Mouse (Mus musculus): ENCODE data around the gene Tmem164. TPM values are rescaled to one million over a fixed set of nuclear protein-coding genes. Genes with fewer than 3 reads are reported as not detected.
"Not testable (repeated sequence)": the region's sequence is repeated elsewhere in the genome, so short reads cannot be mapped to it uniquely, and the experiment has no call there.

Gene Tmem164
- 10 to 100 TPM; 30.1 to 30.4 TPM for total RNA-seq (2021)

DNA sequence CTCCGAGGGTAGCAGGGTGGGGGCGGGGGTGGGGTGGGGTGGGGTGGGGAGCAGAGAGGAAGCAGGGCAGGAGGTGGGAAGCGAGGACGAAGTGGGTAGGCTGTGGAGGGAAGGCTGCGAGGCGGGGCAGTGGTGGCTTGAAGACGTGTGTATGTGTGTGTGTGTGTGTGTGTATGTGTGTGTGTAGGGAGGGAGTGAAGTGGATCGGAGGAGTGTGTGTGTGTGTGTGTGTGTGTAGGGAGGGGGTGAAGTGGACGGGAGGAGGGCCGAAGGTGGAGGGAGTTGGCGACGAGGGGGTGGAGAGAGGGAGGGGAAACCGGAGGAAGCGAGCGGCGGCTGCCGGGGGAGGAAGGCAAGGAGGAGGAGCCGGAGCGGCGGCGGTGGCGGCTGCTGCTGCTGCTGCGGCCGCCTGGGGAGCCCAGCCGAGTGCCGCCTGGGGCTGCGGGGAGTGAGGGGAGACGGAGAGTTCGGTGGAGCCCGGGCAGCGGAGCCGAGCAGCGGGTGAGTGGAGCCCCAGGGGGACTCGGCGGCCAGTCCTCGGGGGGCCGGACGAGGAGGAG is at the start of gene Tmem164:
Tmem164 (plus strand) TSS at position 351 of the 560 bp plus-strand sequence.
- DNase-seq (ENCODE audit: low spot score in 2 of 2): peak; percentile 45 to 49
- intact Hi-C loops (cut with DNase I): loop anchor here (2.0 to 5.0 kb wide), 4 partner anchors 46 to 289 kb away; partner anchors contain the start of gene Acsl4

DNA sequence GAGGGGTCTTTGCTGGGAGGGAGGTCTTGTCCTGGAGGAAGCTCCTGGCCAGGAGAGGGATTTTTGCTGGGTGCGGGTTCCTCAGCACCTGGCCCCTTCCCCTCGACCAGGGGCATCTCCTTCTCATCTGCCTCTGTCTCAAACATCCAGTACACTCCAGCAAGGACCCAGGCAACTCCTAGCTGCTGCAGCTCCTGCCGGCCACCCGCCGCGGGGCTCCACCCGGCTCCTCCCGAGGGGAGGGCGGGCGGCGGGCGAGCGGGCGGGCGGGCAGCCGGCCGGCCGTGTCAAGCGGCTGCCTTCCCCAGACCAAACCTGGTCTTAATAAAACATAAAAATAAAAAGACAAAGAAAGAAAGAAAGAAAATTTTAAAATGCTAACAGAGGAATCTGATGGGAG is 48.2 kb upstream of the Tmem164 start:
- DNase-seq (ENCODE audit: low spot score in 2 of 2); intact Hi-C loops (cut with DNase I): not testable (repeated sequence)

DNA sequence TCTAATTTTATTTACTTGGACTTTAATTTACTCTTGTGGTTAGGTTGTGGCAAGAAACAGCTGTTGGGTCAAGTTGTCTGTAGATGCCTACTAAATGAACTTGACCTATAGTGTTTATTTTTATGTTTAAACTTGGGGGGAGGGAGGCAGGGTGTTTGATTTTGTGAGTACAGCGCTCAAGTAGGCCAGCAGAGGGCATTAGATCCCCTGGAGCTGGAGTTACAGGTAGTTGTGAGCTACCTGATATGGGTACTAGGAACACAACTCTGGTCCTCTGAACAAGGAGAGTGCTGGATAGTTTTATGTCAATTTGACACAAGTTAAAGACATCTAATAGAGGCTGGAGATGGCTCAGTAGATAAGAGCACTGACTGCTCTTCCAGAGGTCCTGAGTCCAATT is 34.0 kb upstream of the Tmem164 start:
- intact Hi-C loops (cut with DNase I): no loop called here
- DNase-seq (ENCODE audit: low spot score in 2 of 2): no peak

GRCm38 (mm10) chrX:142650117-142650764 is 31.0 kb upstream of the Tmem164 start:
- intact Hi-C loops (cut with DNase I): no loop called here
- peak in 1 of 2 experiments; percentile 20 for DNase-seq (ENCODE audit: low spot score in 2 of 2)

GRCm38 (mm10) chrX:142664704-142665422 is 16.3 kb upstream of the Tmem164 start:
- intact Hi-C loops (cut with DNase I): no loop called here
- DNase-seq (ENCODE audit: low spot score in 2 of 2): no peak

- intact Hi-C loops (cut with DNase I): no loop called here
- no peak for DNase-seq (ENCODE audit: low spot score in 2 of 2)
These were observed 15.8 kb upstream of the Tmem164 start for GRCm38 (mm10) chrX:142665423-142665805.

- no peak for DNase-seq (ENCODE audit: low spot score in 2 of 2)
- intact Hi-C loops (cut with DNase I): no loop called here
These were observed 11.7 kb upstream of the Tmem164 start for GRCm38 (mm10) chrX:142669312-142670091.

- intact Hi-C loops (cut with DNase I): no loop called here
- no peak for DNase-seq (ENCODE audit: low spot score in 2 of 2)
These were observed 11.1 kb upstream of the Tmem164 start for GRCm38 (mm10) chrX:142670121-142670520.

GRCm38 (mm10) chrX:142671141-142671540 is 10.1 kb upstream of the Tmem164 start:
- intact Hi-C loops (cut with DNase I): no loop called here
- no peak for DNase-seq (ENCODE audit: low spot score in 2 of 2)

DNA sequence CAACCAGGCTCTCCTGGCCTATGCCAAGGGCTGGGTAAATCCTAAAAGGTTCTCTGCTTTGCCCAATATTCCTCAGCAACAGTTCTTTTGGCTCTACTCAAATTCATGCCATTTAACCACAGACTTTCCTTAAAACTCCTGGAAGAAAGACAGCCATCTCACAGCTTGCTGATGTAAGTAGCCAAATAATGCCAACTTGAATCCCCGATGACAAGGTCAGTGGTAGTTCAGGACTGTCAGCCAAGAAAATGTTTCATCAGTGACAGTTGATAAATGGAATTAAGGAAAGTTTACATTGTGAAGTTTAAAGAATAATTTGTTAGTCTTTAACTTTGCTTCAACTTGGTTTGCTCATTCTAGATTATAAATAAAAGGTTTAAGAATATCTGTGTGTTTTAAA is 8.5 kb upstream of the Tmem164 start:
- intact Hi-C loops (cut with DNase I): no loop called here
- no peak for DNase-seq (ENCODE audit: low spot score in 2 of 2)

DNA sequence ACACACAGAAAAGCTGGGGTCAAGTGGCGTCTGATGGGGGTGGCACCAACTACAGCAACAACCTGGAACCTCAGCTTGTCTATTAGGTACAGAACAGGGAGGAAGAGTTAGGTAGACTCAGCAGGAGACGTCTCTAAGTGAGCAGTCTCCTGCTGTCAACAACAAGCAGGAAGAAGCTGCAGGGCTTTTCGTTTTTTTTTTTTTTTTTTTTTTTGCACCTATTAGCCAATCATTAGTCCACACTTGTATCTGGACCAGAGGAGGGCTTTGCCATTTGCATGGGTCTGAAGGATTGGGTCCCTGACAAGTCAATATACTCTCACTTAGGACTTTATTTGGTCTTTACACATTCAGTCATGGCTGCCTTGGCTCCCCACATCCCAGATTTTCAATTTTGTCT is 4.0 kb upstream of the Tmem164 start:
- intact Hi-C loops (cut with DNase I): no loop called here
- DNase-seq (ENCODE audit: low spot score in 2 of 2): no peak

DNA sequence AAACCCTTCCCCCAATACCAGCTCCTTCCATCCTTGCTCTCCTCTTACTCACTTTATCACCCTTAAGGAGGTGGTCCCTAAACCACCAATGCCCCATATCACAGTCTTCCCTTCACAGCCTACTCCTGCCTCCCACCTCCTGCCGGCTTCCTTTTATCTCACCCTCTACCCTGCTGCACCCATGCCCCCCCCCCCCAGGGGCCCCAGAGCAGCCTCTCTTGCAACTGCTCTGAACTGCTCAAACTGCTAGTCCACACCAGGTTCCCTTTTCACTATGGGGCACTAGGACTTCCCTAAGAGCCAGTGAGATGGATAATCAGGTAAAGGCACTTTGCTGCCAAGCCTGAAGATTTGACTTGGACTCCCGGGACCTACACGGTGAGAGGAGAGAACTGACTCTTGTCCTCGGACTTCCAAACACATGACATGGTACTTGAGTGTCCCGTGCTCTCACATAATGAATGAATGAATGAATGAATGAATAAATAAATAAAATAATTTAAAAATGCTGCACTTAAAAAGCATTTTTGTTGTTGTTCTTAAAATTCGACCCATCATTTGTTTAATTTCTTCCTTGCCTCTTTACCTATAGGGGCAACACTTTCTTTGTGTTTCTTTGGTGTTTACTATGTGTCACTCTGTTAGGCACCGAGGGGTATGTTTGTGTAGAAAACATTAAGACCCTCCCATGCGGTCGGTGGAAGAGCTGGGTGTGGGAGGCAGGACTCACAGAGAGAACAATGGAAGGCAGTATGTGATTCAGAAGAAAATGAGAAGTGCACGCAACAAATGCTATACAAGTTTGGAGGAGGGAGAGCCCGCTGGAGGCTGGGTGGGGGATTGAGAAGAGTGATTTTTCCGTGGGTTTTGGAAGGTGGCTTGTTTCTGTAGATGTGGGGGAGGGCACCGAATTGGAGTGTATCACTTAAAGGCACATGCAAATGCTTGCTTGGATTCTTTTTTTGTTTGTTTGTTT is 2.4 kb upstream of the Tmem164 start:
- intact Hi-C loops (cut with DNase I): no loop called here
- no peak for DNase-seq (ENCODE audit: low spot score in 2 of 2)

- intact Hi-C loops (cut with DNase I): loop anchor here (2.0 to 5.0 kb wide), 4 partner anchors 48 to 287 kb away; partner anchors contain the start of gene Acsl4
- DNase-seq (ENCODE audit: low spot score in 2 of 2): no peak
These were observed 1.5 kb upstream of the Tmem164 start for GRCm38 (mm10) chrX:142679502-142680250.

GRCm38 (mm10) chrX:142680391-142681055 is 683 bp upstream of the Tmem164 start:
- intact Hi-C loops (cut with DNase I): loop anchor here (2.0 to 5.0 kb wide), 4 partner anchors 47 to 288 kb away; partner anchors contain the start of gene Acsl4
- DNase-seq (ENCODE audit: low spot score in 2 of 2): peak in 1 of 2 experiments; percentile 5

DNA sequence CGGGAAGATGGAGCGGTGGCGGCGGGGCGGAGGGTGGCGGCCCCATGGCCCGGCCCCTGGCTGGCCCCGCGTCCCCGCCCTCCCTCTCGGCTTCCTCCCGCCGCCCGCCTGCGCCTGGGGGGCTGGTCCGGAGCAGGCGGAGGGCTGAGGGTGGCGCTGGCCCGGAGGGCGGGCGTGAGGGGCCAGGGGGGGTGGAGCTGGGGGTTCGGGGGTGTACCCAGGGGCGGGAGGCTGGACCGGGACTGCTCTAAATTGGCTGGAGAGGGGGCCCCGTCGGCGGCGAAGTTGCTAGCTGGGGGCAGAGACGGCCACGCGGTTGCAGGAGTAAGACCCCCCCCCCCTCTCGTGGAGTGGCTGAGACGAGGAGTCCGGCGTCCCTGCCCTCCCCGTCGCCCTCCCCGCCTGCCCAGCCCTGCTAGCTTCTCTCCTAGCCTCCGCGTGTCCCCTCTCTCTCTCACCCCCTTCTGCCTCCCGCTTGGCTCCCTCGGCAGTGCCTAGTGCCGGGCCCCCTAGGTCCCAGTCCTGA is 473 bp downstream of the Tmem164 start:
- DNase-seq (ENCODE audit: low spot score in 2 of 2): no peak
- intact Hi-C loops (cut with DNase I): loop anchor here (2.0 to 5.0 kb wide), 4 partner anchors 46 to 289 kb away; partner anchors contain the start of gene Acsl4

DNA sequence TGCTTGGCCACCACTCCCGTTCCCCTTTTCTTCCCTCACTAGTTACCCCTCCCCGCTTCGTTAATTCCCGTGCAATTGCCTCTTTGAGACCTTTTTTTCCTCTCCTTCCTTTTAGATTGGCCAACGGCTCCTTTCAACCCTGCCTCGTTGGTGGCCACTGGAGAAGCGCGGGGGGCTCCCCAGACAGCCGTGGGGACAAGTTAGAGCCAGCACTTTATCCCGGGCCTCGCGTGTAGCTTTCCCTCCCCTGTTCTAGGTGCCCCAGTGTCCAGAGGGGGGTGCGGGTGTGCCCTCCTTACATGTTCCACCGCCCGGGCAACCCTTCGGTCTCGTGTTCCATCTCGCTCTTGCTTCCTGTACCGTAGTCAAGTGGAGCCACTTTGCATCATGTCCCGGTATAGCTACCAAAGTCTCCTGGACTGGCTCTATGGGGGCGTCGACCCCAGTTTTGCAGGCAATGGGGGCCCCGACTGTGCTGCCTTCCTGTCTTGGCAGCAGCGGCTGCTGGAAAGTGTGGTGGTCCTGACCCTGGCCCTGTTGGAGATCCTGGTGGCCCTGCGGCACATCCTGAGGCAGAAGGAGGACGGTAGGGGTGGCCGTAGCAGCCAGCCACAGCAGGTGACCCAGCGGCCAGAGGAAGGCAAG is 1.1 kb downstream of the Tmem164 start:
- no peak for DNase-seq (ENCODE audit: low spot score in 2 of 2)
- intact Hi-C loops (cut with DNase I): loop anchor here (5.0 kb wide), 3 partner anchors 45 to 290 kb away; partner anchors contain the start of gene Acsl4

- no peak for DNase-seq (ENCODE audit: low spot score in 2 of 2)
- intact Hi-C loops (cut with DNase I): loop anchor here (5.0 kb wide), 3 partner anchors 44 to 291 kb away; partner anchors contain the start of gene Acsl4
These were observed 1.8 kb downstream of the Tmem164 start for GRCm38 (mm10) chrX:142682990-142683389.

Data from left cerebral cortex, postnatal 25 days (tissue).